Mouse (Mus musculus): ENCODE data around the gene Eps8l3. TPM values are rescaled to one million over a fixed set of nuclear protein-coding genes. Genes with fewer than 3 reads are reported as not detected.

Eps8l3 gene
- total RNA-seq, 1 experiment from 2014 or later = not detected

Other genes with a start within 250 kb of the Eps8l3 start
- gene Gm10961, start 245.9 kb upstream of the Eps8l3 start, total RNA-seq (2021) = not detected in 2 replicates
- 33.3 and 38.3 TPM in 2 replicates for gene Strip1, start 245.5 kb upstream of the Eps8l3 start, total RNA-seq (2021)
- gene Ahcyl1, start 180.7 kb upstream of the Eps8l3 start, total RNA-seq (2021) = 211 and 235 TPM in 2 replicates
- gene Csf1, start 116.8 kb upstream of the Eps8l3 start, total RNA-seq (2021) = 14.7 and 15.1 TPM in 2 replicates
- 25.8 and 27.8 TPM in 2 replicates for gene Gstm5, start 18.6 kb downstream of the Eps8l3 start, total RNA-seq (2021)
- 152 and 157 TPM in 2 replicates for gene Gstm7, start 54.6 kb downstream of the Eps8l3 start, total RNA-seq (2021)
- 5.9 and 7.1 TPM in 2 replicates for gene Gstm6, start 66.5 kb downstream of the Eps8l3 start, total RNA-seq (2021)
- not detected in 2 replicates for gene Gstm3, start 92.1 kb downstream of the Eps8l3 start, total RNA-seq (2021)
- 131 and 136 TPM in 2 replicates for gene Gstm2, start 109.2 kb downstream of the Eps8l3 start, total RNA-seq (2021)
- 277 and 344 TPM in 2 replicates for gene Gstm1, start 140.7 kb downstream of the Eps8l3 start, total RNA-seq (2021)
- gene Gstm4, start 167.7 kb downstream of the Eps8l3 start, total RNA-seq (2021) = 13.2 and 17.1 TPM in 2 replicates
- gene Ampd2, start 209.4 kb downstream of the Eps8l3 start, total RNA-seq (2021) = 178 and 283 TPM in 2 replicates
- gene Gnat2, start 215.6 kb downstream of the Eps8l3 start, total RNA-seq (2021) = 13.2 and 13.4 TPM in 2 replicates

All from adrenal gland, postnatal 25 days (tissue).